Mouse (Mus musculus) liver, embryonic 14.5 days (tissue): ENCODE measurements around the gene Pawr.

Source experiments
- CTCF ChIP-seq: IDR thresholded peaks from 2 replicates; pipeline ENCODE4 v1.5.1; 2016; ENCODE audit warnings: antibody characterized with exemption, low read depth, control low read depth
- EP300 ChIP-seq: IDR thresholded peaks from 2 replicates; pipeline ENCODE4 v1.6.1; 2016; ENCODE audit warnings: antibody characterized with exemption, low read depth

GRCm38 (mm10) chr10:108354726-108355391, 22.9 kb downstream of the Pawr start:
- TF ChIP-seq CTCF (no peak), EP300 (no peak)
